Mouse (Mus musculus) megakaryocyte, embryonic 14.5 days (primary cell): ENCODE results near the gene Kif5c.

Experiments used
- FLI1 ChIP-seq: IDR thresholded peaks from 2 replicates; pipeline ENCODE4 v1.6.1; 2012; ENCODE audit warnings: low read length, inconsistent platforms, mixed read lengths
- GATA1 ChIP-seq: IDR thresholded peaks from 3 replicates; pipeline ENCODE4 v1.6.1; 2012; ENCODE audit warnings: mixed read lengths, low read length, inconsistent platforms, borderline replicate concordance

- no peak for TF ChIP-seq GATA1
- TF ChIP-seq FLI1 = no peak
Measured at GRCm38 (mm10) chr2:49719854-49720253, 100.8 kb downstream of the Kif5c start.
